Mouse (Mus musculus) hindbrain, postnatal 0 days (tissue): ENCODE measurements around the gene Prelid3b. TPM values are rescaled to one million over a fixed set of nuclear protein-coding genes. Genes with fewer than 3 reads are reported as not detected.
A peak's percentile ranks its signal among the peaks of the same experiment; 100 is the strongest.

Experiments
- ATAC-seq: fragments of 200-750 bp; cut with Nextera tagmentation; 2 replicates; pipeline ENCODE4 v1.8.0; 2017; ENCODE audit warnings: mild to moderate bottlenecking, moderate TSS enrichment, moderate library complexity
- DNase-seq: peaks from one replicate; pipeline ENCODE4 v3.0.0-alpha.2; 2015; ENCODE audit warnings: low spot score
- H3K27ac ChIP-seq: fragments of 300-500 bp; sonication (generic); 2 replicates; pipeline ENCODE4 v1.5.1; 2014; ENCODE audit warnings: mild to moderate bottlenecking
- H3K27me3 ChIP-seq: fragments of 300-500 bp; sonication (generic); 2 replicates; pipeline ENCODE4 v1.6.1; 2014; ENCODE audit warnings: low read length, mixed read lengths; ENCODE audit not compliant: insufficient read depth
- H3K36me3 ChIP-seq: fragments of 300-500 bp; sonication (generic); 2 replicates; pipeline ENCODE4 v1.6.1; 2014; ENCODE audit warnings: low read length, mixed read lengths; ENCODE audit not compliant: insufficient read depth
- H3K4me1 ChIP-seq: fragments of 300-500 bp; sonication (generic); 2 replicates; pipeline ENCODE4 v1.6.1; 2014; ENCODE audit warnings: antibody characterized with exemption, low read length, mixed read lengths; ENCODE audit not compliant: insufficient read depth
- H3K4me2 ChIP-seq: fragments of 300-500 bp; sonication (generic); 2 replicates; pipeline ENCODE4 v1.6.1; 2014; ENCODE audit warnings: low read depth, mild to moderate bottlenecking, low read length, moderate library complexity, mixed read lengths
- H3K4me3 ChIP-seq: fragments of 300-500 bp; sonication (generic); 2 replicates; pipeline ENCODE4 v1.5.1; 2014; ENCODE audit warnings: low read length
- H3K9ac ChIP-seq: fragments of 300-500 bp; sonication (generic); replicated peaks from 2 replicates; pipeline ENCODE4 v1.6.1; 2014; ENCODE audit warnings: mild to moderate bottlenecking, low read length, moderate library complexity, mixed read lengths
- H3K9me3 ChIP-seq: fragments of 300-500 bp; sonication (generic); 2 replicates; pipeline ENCODE4 v1.6.1; 2016; ENCODE audit warnings: low read length, mixed read lengths
- CTCF ChIP-seq: IDR thresholded peaks from 2 replicates; pipeline ENCODE4 v1.5.1; 2016; ENCODE audit warnings: antibody characterized with exemption, control low read depth, low read depth
- WGBS: fragments of 180-500 bp; shearing (Covaris S2); extraction: QIAGEN DNeasy Blood & Tissue Kit; methylation state at CpG from one replicate; pipeline ENCODE4 v1.1.7; 2014; 5-methylcytosine and 5-hydroxymethylcytosine counted together
- polyA plus RNA-seq: library from polyadenylated mRNA; unstranded; fragments of >200 nt; fragmentation: Nextera tagmentation; extraction: Ambion mirVana; gene quantifications from 2 replicates; pipeline ENCODE4 v1.2.1, GENCODE M21; 2015
- total RNA-seq: library from RNA; depleted of rRNA; stranded (reverse); fragments of >200 nt; gene quantifications from 2 replicates; pipeline ENCODE4 v1.2.3, GENCODE M21; 2014

The Prelid3b gene
- total and polyA plus RNA-seq, 2 experiments from 2014 or later, result 50.0 to 90.5 TPM

- ATAC-seq, result no peak
- DNase-seq, result no peak
- Histone ChIP-seq H3K4me1 (peaks cover 12% of the 10 kb centered on the region), H3K36me3 (no peaks in the 10 kb centered on the region), H3K27ac (no peak overlapping the region), H3K4me3 (no peak overlapping the region), H3K9ac (no peak overlapping the region), H3K27me3 (no peaks in the 10 kb centered on the region), H3K9me3 (no peaks in the 10 kb centered on the region), H3K4me2 (no peak overlapping the region)
- 98% methylated on average over 9 of the region's 9 CpGs for WGBS
- TF ChIP-seq CTCF, result no peak
These were observed 37.9 kb downstream of the Prelid3b start for GRCm38 (mm10) chr2:174434943-174435342.

GRCm38 (mm10) chr2:174428996-174429591 lies 43.8 kb downstream of the Prelid3b start:
- TF ChIP-seq CTCF, result no peak
- H3K4me3 ChIP-seq, result no peak overlapping the region
- H3K27ac ChIP-seq, result no peak overlapping the region
- DNase-seq, result peak; percentile 57
- H3K4me1 ChIP-seq, result no peaks in the 10 kb centered on the region
- H3K9ac ChIP-seq, result no peak overlapping the region
- peak; percentile 62; the same call in 1 of the 2 replicates for ATAC-seq
- H3K9me3 ChIP-seq, result no peaks in the 10 kb centered on the region
- WGBS, result 68% methylated on average over 10 of the region's 10 CpGs
- H3K27me3 ChIP-seq, result no peaks in the 10 kb centered on the region
- H3K36me3 ChIP-seq, result peaks cover 39% of the 10 kb centered on the region
- no peak overlapping the region for H3K4me2 ChIP-seq

GRCm38 (mm10) chr2:174428076-174428835 lies 44.6 kb downstream of the Prelid3b start:
- ATAC-seq (no peak), DNase-seq (no peak)
- Histone ChIP-seq H3K27ac (no peak overlapping the region), H3K4me3 (no peak overlapping the region), H3K27me3 (no peaks in the 10 kb centered on the region), H3K4me2 (no peak overlapping the region), H3K36me3 (peaks cover 39% of the 10 kb centered on the region), H3K9ac (no peak overlapping the region), H3K9me3 (no peaks in the 10 kb centered on the region), H3K4me1 (no peaks in the 10 kb centered on the region)
- TF ChIP-seq CTCF, result no peak
- 81% methylated on average over 18 of the region's 18 CpGs for WGBS

- DNase-seq (no peak), ATAC-seq (no peak)
- no peak overlapping the region for H3K4me2 ChIP-seq
- no peak overlapping the region for H3K27ac ChIP-seq
- no peak overlapping the region for H3K9ac ChIP-seq
- WGBS, result 94% methylated on average over 12 of the region's 12 CpGs
- no peaks in the 10 kb centered on the region for H3K9me3 ChIP-seq
- peaks cover 50% of the 10 kb centered on the region for H3K36me3 ChIP-seq
- H3K4me1 ChIP-seq, result no peaks in the 10 kb centered on the region
- H3K27me3 ChIP-seq, result no peaks in the 10 kb centered on the region
- no peak overlapping the region for H3K4me3 ChIP-seq
- TF ChIP-seq CTCF, result no peak
These were observed 46.0 kb downstream of the Prelid3b start for GRCm38 (mm10) chr2:174426856-174427255.

GRCm38 (mm10) chr2:174424301-174425085 lies 48.4 kb downstream of the Prelid3b start:
- Histone ChIP-seq H3K9me3 (no peaks in the 10 kb centered on the region), H3K27ac (no peak overlapping the region), H3K36me3 (peaks cover 50% of the 10 kb centered on the region), H3K9ac (no peak overlapping the region), H3K4me2 (no peak overlapping the region), H3K27me3 (no peaks in the 10 kb centered on the region), H3K4me3 (no peak overlapping the region), H3K4me1 (no peaks in the 10 kb centered on the region)
- ATAC-seq (no peak), DNase-seq (no peak)
- WGBS, result 94% methylated on average over 11 of the region's 11 CpGs
- no peak for TF ChIP-seq CTCF

- H3K27ac ChIP-seq, result no peak overlapping the region
- ATAC-seq (no peak), DNase-seq (no peak)
- 82% methylated on average over 6 of the region's 6 CpGs for WGBS
- H3K4me3 ChIP-seq, result no peak overlapping the region
- TF ChIP-seq CTCF, result no peak
- no peaks in the 10 kb centered on the region for H3K9me3 ChIP-seq
- no peak overlapping the region for H3K4me2 ChIP-seq
- peaks cover 23% of the 10 kb centered on the region; the same call in 1 of the 2 replicates for H3K36me3 ChIP-seq
- H3K27me3 ChIP-seq, result no peaks in the 10 kb centered on the region
- no peak overlapping the region for H3K9ac ChIP-seq
- H3K4me1 ChIP-seq, result 0 out of 2 replicates have a peak, but pooled peaks cover 8% of the 10 kb centered on the region
These were observed 51.8 kb downstream of the Prelid3b start for GRCm38 (mm10) chr2:174421107-174421506.
